Mouse (Mus musculus): ENCODE measurements around the gene Col13a1.

DNA sequence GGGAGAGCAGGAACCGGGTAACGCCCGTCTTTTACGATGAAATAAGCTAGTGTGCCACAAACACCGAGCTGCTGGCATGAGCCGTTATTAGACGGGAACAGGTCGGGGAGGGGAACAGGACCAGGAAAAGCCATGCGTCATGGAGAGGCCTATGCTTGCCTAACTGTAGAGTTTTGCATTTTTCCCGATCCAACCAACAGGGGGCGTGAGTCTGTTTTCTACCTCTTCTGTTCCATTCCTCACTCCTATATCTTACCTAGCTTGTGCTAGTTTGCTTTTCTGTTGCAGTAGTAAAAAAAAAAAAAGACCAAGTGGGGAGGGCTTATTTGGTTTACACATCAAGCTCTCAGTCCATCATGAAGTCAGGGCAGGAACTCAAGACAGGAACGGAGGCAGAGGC is 61.8 kb downstream of the Col13a1 start:
- TF ChIP-seq TAL1 (IDR thresholded peaks at IDR 0.05; ENCODE audit: low read length) (no peak), GATA1 (IDR thresholded peaks at IDR 0.05; ENCODE audit: low read length) (no peak)
